Mouse (Mus musculus) cerebellum, adult 9-11 months (tissue): Measurements from ENCODE around the gene Obox6.

Experiments
- DNase-seq: peaks from one replicate; pipeline ENCODE4 v3.0.0; 2022

Obox6 gene

DNA sequence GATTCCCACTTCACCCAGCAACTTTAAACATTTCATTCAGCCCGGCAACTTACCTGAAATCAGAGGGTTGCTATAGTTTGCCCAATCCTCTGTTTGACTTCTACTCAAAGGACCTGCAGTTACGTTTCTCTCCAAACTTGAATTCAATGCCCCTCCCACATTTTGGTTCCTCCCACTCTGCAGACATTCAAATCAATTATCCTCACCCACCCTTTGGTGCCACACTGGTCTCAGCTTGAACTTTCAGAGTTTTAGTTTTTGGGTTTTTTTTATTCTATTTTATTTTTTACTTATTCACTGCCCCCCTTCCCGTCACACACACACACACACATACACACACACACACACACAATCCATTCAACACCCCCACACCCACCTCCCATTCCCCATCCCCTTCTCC lies at the start of gene Obox6:
Obox6 (minus strand) TSS at position 101 of the 400 bp plus-strand sequence.
- no peak for DNase-seq

DNA sequence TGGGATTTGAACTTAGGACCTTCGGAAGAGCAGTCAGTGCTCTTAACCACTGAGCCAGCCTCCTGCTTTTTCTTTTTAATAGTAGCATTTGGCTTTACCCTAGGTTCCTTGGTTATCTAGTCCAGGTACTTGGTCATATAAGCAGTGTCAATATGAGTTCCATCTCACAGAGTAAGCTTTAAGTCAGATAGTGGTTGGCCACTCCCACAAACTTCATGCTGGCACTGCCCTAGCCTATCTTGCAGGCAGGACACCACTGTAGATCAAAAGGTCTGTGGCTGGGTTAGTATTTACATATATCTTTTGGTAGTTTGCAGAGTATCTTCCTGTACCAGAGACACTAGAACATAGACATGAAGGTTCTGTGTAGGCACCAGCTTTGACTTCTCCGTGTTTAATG lies 44.6 kb upstream of the Obox6 start:
- no peak for DNase-seq

DNA sequence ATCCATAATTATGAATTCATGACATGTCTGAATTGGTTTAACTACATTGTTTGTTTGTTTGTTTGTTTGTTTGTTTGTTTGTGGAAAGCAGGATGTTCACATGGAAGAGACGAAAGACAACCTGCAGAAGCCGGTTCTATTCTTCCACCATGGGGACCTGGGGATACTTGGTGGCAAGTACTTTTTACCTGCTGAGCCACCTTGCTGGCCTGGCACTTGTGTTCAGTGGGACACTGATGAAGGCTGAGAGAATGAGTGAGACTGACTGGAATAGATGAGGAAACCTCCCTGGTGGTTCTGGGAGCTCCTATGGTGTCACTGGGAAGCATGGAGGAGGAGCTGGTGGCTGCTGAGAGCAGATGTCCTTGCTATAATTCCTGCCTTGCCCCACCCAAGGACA lies 42.8 kb upstream of the Obox6 start, which contains the start of gene Crxos:
Crxos (plus strand) TSS at position 301 of the 400 bp plus-strand sequence.
- no peak for DNase-seq

DNA sequence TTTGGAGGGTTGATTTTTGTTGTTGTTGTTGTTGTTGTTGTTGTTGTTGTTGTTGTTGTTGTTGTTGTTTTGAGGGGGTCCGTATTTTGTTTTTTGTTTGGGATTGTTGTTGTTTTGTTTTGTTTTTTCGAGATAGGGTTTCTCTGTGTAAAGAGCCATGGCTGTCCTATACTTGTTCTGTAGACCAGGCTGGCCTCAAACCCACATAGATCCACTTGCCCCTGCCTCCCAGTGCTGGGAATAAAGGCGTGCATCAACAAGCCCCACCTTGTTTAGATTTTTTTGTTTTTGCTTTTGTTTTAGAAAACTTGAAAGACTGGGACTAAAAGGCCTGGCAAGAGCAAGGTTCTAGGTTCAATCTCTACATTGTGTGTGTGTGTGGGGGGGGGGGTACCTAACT lies 42.4 kb upstream of the Obox6 start:
- no peak for DNase-seq

DNA sequence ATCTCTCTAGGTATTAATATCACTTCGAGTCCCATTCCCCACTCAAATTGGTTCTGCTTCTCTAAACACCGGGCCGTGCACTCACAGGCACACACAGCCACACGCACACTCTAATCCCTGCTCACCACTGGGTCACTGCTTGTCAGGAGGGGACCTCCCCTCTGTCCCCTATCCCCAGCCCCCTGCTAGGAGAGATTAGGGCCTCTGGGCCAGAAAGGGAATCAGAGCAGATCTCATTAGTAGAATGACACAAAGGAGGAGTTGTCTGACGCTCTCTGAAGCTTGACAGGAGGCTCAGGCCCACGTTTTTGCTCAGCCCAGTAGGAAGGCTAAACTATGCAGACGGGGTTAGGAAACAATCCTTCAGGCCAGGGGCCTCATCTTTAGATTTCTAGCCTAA lies 41.9 kb upstream of the Obox6 start:
- DNase-seq, result no peak

DNA sequence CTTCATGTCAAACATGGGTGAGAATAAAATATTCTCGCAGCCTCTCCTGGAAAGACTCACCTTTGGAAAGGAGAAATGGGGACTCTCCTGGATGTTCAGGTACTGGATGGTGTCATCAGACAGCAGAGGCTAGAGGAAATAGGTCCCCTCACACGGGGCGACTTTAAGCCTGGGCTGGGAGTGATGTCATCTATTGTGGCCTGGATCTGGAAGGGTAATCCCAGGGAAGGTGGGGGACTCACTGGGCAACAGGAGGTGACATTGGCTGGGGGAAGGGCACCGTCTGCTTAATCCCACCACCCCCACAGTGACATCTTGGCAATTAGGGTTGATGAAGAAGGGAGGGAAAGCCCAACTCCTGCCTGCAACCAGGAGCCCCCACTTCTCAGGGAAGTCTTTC lies 40.3 kb upstream of the Obox6 start, which contains the start of gene Crx:
Crx (minus strand) TSS at position 213 of the 400 bp plus-strand sequence.
- no peak for DNase-seq

DNA sequence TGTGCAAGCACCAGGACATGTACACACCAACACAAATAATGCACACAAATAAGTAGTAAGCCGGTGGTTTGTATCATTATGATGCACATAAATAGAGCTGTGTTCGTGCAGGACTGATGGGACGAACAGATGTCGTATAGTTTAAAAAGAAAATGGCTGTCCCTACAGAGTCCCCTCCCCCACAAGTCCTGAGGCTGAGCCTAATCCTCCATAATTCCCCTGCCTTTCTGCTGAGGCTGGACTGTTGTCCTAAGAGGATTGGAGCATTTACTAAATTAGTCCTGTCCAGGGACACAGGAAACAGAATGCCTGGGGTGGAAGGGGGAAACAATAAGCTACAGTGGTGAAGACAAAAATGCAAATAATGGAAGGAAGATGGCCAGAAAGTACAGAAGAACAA lies 24.6 kb upstream of the Obox6 start:
- DNase-seq, result no peak

DNA sequence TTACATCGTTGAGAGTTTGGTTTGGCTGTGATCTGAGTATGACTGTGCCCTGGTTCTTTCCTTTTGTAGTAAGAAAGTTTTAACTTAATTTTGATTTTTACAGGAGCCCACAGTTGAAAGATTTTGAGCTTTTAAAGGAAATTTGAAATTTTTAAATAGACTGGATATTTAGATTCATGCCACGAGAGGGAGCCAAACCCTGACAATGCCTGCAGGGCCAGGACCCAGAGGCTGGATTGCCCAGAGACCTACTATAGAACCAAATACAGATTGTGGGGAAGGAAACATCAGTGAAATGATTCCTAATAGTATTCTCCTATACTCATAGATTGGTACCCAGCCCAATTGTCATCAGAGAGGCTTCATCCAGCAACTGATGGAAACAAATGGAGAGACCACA lies 20.2 kb upstream of the Obox6 start:
- no peak for DNase-seq
